Mouse (Mus musculus) embryonic fibroblast, embryonic 13.5 days (primary cell): Measurements from ENCODE around the gene Gm281. TPM values are rescaled to one million over a fixed set of nuclear protein-coding genes. Genes with fewer than 3 reads are reported as not detected.

Experiments used
- H3K27ac ChIP-seq: 2 replicates; pipeline ENCODE4 v1.5.1; 2012; ENCODE audit warnings: low read length, control low read depth, inconsistent platforms; ENCODE audit not compliant: insufficient read depth
- H3K4me1 ChIP-seq: 2 replicates; pipeline ENCODE4 v1.6.1; 2011; ENCODE audit warnings: low read length; ENCODE audit not compliant: control insufficient read depth, insufficient read depth
- H3K4me3 ChIP-seq: 2 replicates; pipeline ENCODE4 v1.5.1; 2011; ENCODE audit warnings: mild to moderate bottlenecking, control low read depth, low read length; ENCODE audit not compliant: insufficient read depth
- CTCF ChIP-seq: IDR thresholded peaks from 2 replicates; pipeline ENCODE4 v1.5.1; 2011; ENCODE audit warnings: mild to moderate bottlenecking, control low read depth, low read length, moderate library complexity, borderline replicate concordance; ENCODE audit not compliant: insufficient read depth
- POLR2A ChIP-seq: IDR thresholded peaks from 2 replicates; pipeline ENCODE4 v1.6.1; 2011; ENCODE audit warnings: low read depth, mild to moderate bottlenecking, control low read depth, low read length, moderate library complexity
- polyA plus RNA-seq: library from polyadenylated mRNA; stranded (reverse); fragments of >200 nt; gene quantifications from 2 replicates; pipeline ENCODE4 v1.2.4, GENCODE M21; 2011; ENCODE audit warnings: low read depth; ENCODE audit not compliant: missing spikeins, insufficient read length

Gene Gm281
- polyA plus RNA-seq, 1 experiment: not detected

DNA sequence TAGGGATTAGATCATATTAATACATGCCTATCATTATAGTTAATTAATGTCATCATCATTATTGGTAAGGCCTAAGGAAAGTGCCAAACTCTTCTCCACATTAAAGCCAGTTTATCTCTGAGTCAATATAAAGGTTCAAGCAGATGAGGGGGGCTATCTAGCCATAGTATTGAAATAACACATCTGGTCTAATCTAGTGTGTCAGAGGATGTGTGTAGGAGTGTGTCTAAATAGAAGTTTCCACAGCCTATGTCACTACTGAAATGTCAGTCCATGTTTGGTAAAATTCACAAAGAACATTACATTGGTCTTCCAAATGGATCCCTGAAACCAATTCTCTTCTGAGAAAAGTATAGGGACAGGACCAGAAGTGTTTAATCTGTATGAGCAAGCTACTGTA lies 19.1 kb downstream of the Gm281 start:
- Histone ChIP-seq H3K4me1 (no peaks in the 10 kb centered on the region), H3K27ac (no peak overlapping the region), H3K4me3 (no peak overlapping the region)
- TF ChIP-seq POLR2A (no peak), CTCF (no peak)

DNA sequence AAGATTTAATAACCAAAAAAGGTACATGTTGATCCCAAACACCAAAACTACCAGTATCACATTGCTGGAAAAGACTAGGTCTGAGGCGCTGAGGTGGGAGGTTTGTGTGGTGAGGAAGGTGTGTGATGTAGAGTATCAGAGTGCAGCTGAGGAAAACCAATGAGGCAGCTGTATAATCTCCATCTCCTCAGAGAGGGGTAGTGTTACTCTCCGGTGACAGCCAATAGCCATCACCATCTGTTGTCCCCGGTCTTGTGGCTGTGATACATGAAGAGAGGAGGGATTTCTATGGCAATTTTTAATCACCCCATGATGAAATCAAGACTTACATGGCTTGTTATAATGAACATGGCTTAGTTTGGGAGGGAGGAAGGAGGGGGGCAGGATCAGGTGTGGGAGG lies 20.5 kb downstream of the Gm281 start:
- Histone ChIP-seq H3K4me3 (no peak overlapping the region), H3K4me1 (no peaks in the 10 kb centered on the region), H3K27ac (no peak overlapping the region)
- TF ChIP-seq POLR2A: no peak
- no peak for TF ChIP-seq CTCF

DNA sequence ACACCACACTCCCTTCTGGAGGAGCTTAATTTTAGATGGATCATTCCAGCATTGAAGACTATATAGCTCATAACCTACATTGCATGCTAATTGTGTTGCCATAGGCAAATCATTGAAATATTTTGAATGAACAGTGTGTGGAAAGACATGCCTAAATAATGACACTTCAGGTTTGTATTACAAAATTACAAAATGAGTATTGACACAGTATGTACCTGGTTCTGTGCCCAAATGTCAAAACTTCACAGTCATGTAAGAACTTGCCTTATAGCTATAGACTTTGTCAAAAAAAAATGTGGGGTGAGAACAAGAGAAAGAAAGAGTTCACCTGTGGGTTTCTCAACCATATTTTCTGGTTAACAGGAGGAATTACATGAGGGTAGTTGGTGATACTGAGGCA lies 52.9 kb downstream of the Gm281 start:
- H3K27ac ChIP-seq: no peak overlapping the region

DNA sequence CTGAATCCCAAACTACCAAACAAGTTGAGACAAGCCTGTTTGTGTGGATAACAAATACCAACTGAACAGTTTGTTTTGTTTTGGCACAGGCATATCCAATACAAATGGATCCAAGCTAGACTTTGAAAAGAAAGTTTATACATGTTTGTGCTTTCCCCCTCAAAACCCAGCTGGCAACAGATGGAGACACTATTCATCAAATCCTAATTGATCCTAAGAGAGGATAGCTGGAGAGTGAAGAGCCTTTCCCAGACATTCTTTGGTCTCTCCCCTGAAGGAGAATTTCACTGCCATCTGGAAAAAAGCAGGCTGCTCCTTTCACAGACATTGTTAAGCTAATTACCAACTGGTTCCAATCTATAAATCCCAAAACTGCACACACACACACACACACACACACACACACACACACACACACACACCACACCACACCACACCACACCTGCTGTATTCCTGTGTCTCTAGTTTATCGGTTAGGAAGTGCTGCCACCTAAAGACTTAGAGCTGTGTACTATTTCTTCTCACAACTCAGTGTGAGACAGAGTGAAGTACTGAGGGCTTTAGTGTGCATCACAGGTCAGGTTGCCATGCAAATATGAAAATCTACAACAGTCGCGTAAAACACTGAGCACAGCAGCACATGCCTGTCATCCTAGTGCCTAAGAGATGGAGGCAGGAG lies 101.3 kb downstream of the Gm281 start:
- no peak for TF ChIP-seq CTCF
- TF ChIP-seq POLR2A: no peak
- H3K4me1 ChIP-seq: no peaks in the 10 kb centered on the region
- H3K4me3 ChIP-seq: no peak overlapping the region
- H3K27ac ChIP-seq: no peak overlapping the region

More for the DNA sequence above, 52.9 kb downstream of the Gm281 start:
- Histone ChIP-seq H3K4me3 (no peak overlapping the region), H3K4me1 (no peaks in the 10 kb centered on the region)
- no peak for TF ChIP-seq POLR2A
- no peak for TF ChIP-seq CTCF

DNA sequence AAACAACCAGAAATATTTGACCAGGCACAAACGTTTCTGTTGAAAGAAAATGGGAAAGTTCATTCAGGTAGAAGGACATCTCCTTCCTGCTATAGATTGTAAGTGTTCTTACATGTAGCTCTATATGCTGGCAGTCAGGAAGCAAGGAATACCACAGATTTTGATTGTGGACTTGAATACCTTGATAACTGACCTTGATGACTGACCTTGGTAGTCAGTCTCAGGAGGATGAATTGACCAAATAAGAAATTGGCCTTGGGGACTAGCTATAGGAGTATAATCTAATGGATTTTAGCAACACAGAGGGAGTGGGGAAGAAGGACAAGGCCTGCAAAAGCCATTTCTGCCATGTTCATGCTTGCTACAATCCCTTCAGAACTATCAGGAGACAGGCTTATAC lies 123.8 kb downstream of the Gm281 start:
- TF ChIP-seq CTCF: no peak
- no peak for TF ChIP-seq POLR2A
- Histone ChIP-seq H3K4me3 (no peak overlapping the region), H3K4me1 (no peaks in the 10 kb centered on the region)

DNA sequence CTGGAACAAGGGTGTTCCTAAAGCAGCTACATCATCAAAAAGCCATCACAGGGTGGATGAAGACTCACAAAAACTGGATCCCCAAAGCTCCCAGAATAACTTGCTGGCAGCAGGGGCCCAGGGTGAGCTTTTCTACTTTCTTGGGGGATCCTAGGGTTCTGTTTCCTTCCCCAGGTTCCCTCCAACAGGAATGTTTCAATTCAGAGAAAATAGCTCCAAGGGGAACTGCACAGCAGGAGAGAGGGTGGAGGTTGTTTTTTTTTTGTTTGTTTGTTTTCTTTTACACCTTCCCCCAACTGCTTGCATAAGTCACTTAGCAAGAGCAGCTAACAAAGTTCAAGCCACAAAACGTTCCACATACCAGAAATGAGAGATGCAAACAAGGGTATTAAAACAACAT lies 124.3 kb downstream of the Gm281 start:
- H3K4me1 ChIP-seq: no peaks in the 10 kb centered on the region
- H3K27ac ChIP-seq: no peak overlapping the region
- H3K4me3 ChIP-seq: no peak overlapping the region
- TF ChIP-seq CTCF (no peak), POLR2A (no peak)

More for the DNA sequence above, 123.8 kb downstream of the Gm281 start:
- H3K27ac ChIP-seq: no peak overlapping the region

DNA sequence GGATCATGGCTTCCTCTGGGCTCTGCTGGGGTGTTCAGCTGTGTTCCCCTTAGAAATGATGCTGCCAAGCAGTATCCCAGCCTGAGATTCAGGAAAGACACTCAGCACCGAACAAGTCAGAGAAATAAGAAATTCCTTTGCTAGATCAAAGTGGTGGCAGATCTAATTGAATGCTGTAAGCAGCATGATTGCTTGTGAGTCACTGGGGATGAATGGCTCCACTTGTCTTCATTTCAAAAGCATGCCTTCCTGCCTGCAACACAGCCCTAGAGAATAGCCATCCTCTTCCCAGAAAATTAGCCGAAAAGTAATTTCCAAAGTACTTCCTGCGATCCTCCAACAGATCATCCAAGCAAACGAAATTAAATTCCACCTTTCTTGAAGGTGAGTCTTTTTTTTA lies 131.3 kb downstream of the Gm281 start:
- TF ChIP-seq POLR2A (no peak), CTCF (no peak)

DNA sequence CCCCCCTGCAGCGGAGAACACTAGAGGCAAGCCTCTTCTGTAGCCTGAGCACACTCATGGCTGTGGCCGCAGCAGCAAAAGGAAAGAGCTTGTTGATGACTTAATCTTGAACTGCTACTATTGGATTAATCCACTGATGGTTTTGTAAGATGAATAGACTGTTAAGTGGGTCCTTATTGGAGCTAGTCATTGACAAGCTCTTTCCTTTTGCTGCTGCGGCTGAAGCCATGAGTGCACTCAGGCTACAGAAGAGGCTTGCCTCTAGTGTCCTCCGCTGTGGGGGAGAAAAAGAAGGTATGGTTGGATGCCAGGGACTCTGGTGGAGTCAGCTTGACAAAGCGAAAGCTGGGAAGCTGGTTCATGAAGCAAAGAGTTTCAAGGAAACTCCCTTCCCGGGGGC lies 135.9 kb downstream of the Gm281 start:
- Histone ChIP-seq H3K27ac (no peak overlapping the region), H3K4me1 (no peaks in the 10 kb centered on the region; the same call in 1 of the 2 replicates), H3K4me3 (no peak overlapping the region)
- TF ChIP-seq CTCF (no peak), POLR2A (no peak)

More for the DNA sequence above, 131.3 kb downstream of the Gm281 start:
- Histone ChIP-seq H3K4me1 (no peaks in the 10 kb centered on the region; the same call in 1 of the 2 replicates), H3K27ac (no peak overlapping the region), H3K4me3 (no peak overlapping the region)

DNA sequence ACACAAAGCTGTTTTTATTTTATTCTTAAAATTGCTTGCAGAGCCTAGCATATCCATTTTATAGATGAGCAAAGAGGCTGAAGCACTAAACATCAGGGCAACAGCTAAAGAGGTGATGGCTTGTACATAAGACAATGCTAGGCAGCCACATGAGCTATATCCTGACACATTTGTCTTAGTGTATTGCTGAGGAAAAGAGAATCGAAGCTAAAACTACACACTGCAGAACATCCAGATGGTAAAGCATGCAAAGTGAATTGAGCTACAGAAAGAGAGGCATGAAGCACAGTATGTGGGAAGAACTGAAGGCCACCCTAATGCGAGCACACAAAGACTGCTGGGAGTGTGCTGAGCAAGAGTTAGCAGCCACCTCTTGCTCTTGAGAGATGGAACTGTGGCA lies 143.1 kb downstream of the Gm281 start:
- H3K27ac ChIP-seq: no peak overlapping the region
- no peak for TF ChIP-seq POLR2A
- TF ChIP-seq CTCF: no peak
- H3K4me3 ChIP-seq: no peak overlapping the region
- no peaks in the 10 kb centered on the region for H3K4me1 ChIP-seq

DNA sequence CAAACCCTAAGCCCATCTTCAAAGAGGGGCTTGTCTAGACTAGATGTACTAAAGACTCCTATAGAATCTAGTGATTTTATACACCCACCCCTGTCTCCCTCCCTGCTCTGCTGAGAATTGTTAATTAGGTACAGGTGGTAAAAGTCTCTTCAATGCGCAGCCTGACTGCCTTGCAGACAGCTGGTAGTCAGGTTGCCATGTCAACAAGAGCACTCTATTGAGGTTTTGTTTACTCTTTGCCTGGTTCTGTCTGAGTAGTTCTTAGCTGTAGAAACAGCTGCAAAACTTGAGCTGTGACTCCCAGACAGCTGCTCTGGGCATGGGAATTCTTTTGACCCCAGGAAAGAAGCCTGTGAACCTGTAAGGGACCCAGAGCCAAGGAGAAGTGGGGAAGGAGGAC lies 143.6 kb downstream of the Gm281 start:
- no peak overlapping the region for H3K27ac ChIP-seq
- no peak overlapping the region for H3K4me3 ChIP-seq
- H3K4me1 ChIP-seq: no peaks in the 10 kb centered on the region
- TF ChIP-seq CTCF (no peak), POLR2A (no peak)

Other genes with a start within 250 kb of the Gm281 start
- gene Sntn, start 243.6 kb downstream of the Gm281 start, polyA plus RNA-seq: not detected in 2 replicates
- gene Atxn7, start 47.0 kb upstream of the Gm281 start, polyA plus RNA-seq: 11.9 and 14.2 TPM in 2 replicates
- gene Thoc7, start 47.4 kb upstream of the Gm281 start, polyA plus RNA-seq: 118 and 128 TPM in 2 replicates
- gene Psmd6, start 206.5 kb upstream of the Gm281 start, polyA plus RNA-seq: 134 and 135 TPM in 2 replicates